Mouse (Mus musculus) thymus, adult 2 months (tissue): ENCODE results near the gene Itgb1bp1.

ENCODE experiments used
- CTCF ChIP-seq: fragments of 200-500 bp; IDR thresholded peaks from 2 replicates; pipeline ENCODE4 v1.5.1; 2012; ENCODE audit warnings: mild to moderate bottlenecking, control low read depth, low read length, moderate library complexity, borderline replicate concordance; ENCODE audit not compliant: control insufficient read depth, poor library complexity, insufficient read depth; ENCODE audit errors: extremely low read depth
- POLR2A ChIP-seq: fragments of 200-500 bp; IDR thresholded peaks from 2 replicates; pipeline ENCODE4 v1.6.1; 2012; ENCODE audit warnings: mild to moderate bottlenecking, low read length, control low read depth, moderate library complexity; ENCODE audit not compliant: control insufficient read depth, poor library complexity, insufficient read depth; ENCODE audit errors: extremely low read depth

GRCm38 (mm10) chr12:21324101-21324500 is 38.0 kb upstream of the Itgb1bp1 start:
- TF ChIP-seq POLR2A (no peak), CTCF (no peak)
